Mouse (Mus musculus) liver (tissue): ENCODE data around the gene Map3k3.

Experiments
- DNase-seq: peaks from one replicate; pipeline ENCODE4 v3.0.0-alpha.2; 2020; ENCODE audit warnings: mixed read lengths

Map3k3 gene

GRCm38 (mm10) chr11:106159216-106159920 is 75.0 kb downstream of the Map3k3 start:
- DNase-seq, result peak; percentile 45

DNA sequence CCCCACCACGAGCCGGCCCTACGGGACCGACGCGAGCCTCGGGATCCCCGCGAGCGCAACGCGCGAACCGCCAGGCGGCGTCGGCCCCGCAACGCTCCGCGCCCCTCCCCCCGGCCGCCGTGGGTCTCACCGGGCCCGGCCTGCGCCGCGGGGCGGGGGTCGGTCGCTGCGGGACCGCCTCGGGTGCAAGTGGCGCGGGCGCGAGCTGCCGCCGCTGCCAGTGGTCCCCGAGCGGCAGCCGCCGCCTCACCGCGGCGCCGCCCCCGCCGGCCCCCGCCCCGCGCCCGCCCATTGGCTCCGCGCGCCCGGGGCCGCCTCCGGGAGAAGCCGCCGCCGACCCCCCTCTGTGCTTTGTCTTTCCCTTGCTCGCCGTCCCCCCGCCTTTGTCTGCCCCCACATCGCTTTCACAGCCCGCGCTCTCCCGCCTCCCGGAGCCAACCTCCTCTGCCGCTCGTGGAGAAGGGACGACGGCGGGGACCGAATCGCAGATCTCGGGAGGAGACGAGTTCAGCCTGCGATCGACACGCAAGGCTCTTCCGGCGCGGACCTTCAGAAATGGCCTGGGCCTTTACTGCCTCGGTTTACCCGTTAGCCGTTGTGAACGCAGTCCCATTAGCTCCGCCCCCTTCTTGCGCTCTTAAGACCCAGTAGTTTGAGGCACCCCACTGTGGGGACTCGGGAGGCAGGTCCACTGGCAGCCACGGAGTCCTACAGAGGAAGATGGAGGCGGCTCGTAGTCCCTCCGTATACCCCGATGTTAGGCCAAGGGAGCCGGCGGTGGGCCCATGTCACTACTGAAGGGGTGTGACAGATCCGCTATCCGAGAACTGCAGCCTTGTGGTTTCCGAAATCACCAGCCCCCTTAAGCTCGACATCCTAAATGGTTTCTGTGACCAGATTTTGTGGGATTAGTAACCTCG is 75.8 kb downstream of the Map3k3 start:
- DNase-seq, result peak; percentile 75

- peak; percentile 42 for DNase-seq
Observed at GRCm38 (mm10) chr11:106160841-106161721, 76.7 kb downstream of the Map3k3 start, which contains the start of the genes Gm10840 and Limd2. Gm10840 (plus strand) TSS chr11:106160850. Limd2 (minus strand) TSS chr11:106160860.

GRCm38 (mm10) chr11:106162237-106162636 is 77.8 kb downstream of the Map3k3 start:
- DNase-seq, result no peak

DNA sequence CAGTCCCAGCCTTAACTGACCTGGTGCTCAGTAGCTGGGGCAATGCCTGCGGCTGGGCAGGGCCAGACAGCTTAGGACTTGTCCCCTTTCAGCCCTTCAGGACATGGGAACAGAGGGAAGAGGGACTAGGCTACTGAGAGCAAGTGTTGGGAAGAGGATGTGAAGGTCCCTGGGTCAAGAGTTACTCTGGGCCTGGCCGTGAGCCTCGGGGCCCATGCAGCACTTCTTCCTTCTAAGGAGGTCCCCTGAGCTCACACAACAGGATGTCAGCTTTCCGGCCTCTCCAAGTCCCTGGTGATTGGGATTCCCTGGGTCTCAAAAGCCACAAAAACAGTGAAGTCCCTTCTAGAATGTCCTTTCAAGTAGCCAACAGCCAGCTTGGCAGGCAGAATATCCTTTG is 79.1 kb downstream of the Map3k3 start:
- no peak for DNase-seq

DNA sequence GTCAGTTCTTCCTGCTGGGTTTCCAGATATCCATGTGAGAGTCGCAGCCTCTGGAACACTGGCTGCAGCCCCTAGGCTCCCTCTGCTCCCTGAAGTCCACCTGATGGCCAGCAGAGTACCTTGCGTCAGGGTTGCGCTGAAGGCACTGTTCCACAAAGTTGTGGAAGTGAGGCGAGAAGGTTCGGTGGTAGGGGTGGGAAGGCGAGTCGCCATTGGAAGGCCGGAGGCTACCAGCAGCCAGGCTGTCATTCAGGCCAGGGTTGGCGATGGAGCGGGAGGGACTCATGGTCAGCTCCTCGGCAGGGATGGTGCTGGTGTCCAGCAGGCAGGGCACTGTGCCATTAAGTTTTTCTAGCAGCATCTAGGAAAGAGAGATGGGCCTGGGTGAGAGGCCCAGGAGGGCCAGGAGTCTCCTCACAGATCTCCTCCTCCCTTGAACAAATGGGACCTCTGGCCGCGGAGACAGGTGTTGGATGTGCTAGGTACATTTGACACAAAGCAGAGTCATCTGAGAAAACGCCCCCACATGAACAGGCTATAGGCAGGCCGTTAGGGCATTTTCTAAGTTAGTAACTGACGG is 80.3 kb downstream of the Map3k3 start:
- no peak for DNase-seq

- DNase-seq, result no peak
Observed at GRCm38 (mm10) chr11:106167435-106167834, 83.0 kb downstream of the Map3k3 start.

GRCm38 (mm10) chr11:106170807-106171206 is 86.4 kb downstream of the Map3k3 start:
- DNase-seq, result peak; percentile 24

GRCm38 (mm10) chr11:106173228-106173627 is 88.8 kb downstream of the Map3k3 start:
- no peak for DNase-seq

GRCm38 (mm10) chr11:106174372-106174771 is 90.0 kb downstream of the Map3k3 start:
- no peak for DNase-seq

- DNase-seq, result no peak
Observed at GRCm38 (mm10) chr11:106175081-106175480, 90.7 kb downstream of the Map3k3 start.

GRCm38 (mm10) chr11:106176372-106176771 is 92.0 kb downstream of the Map3k3 start:
- no peak for DNase-seq

GRCm38 (mm10) chr11:106178036-106178782 is 93.8 kb downstream of the Map3k3 start:
- DNase-seq, result peak; percentile 67

DNA sequence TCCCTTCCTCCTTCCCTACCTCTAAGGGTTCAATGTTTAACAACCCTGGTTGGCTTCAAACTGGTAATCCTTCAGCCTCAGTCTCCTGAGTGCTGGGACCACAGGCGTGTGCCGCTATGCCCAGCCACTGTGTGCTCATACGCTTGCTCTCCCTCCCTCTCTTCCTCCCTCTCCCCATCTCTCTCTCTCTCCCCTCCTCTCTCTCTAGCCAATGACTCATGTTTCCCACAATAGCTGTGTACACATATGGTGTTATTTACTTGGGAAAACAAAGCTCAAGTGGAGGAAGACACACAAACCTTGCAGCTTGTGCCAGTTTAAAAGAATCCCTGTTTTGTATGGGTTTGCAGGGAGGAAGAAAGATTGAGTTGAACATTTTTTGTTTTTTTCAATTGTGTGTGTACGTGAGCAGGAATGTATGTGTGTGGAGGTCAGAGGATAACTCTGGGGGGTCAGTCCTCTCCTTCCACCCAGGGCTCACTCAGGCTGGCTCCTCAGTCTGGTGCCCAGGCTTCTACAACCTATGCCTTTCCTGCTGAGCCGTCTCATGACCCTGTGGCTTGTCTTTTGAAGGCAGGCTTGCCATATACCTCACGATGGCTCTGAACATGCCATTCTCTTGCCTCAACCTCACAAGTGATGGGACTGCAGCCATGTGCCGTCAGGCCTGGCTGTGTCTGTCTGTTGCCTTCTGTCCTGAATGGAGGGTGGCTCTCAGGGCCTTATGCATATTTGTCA is 95.5 kb downstream of the Map3k3 start:
- DNase-seq, result no peak

GRCm38 (mm10) chr11:106180449-106180801 is 96.0 kb downstream of the Map3k3 start:
- no peak for DNase-seq

GRCm38 (mm10) chr11:106187326-106187725 is 102.9 kb downstream of the Map3k3 start:
- no peak for DNase-seq

- no peak for DNase-seq
Observed at GRCm38 (mm10) chr11:106191716-106192115, 107.3 kb downstream of the Map3k3 start.

DNA sequence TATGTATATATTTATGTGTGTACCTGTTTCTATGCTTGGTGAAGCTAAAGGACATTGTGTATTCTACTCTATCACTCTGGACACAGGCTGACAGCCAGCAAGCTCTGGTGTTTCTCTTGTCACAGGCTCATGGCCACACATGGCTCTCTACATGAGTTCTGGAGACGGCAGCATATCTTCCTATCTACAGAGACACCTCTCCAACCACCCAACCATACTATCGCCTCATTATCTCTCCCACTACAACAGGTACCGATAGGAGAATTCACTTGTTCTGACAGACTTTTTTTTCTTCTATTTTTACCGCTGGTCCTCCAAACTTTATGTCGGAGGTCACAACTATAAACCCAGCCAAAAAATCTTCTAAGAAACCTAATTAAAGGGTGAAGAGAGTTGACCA is 107.8 kb downstream of the Map3k3 start:
- DNase-seq, result no peak

GRCm38 (mm10) chr11:106192657-106193370 is 108.4 kb downstream of the Map3k3 start:
- peak; percentile 56 for DNase-seq
